Mouse (Mus musculus) ovary, adult 18-20 months (tissue): Measurements from ENCODE around the gene Irf6.

Experiments
- DNase-seq: peaks from one replicate; pipeline ENCODE4 v3.0.0; 2022; ENCODE audit warnings: low spot score, mixed read lengths

The Irf6 gene

DNA sequence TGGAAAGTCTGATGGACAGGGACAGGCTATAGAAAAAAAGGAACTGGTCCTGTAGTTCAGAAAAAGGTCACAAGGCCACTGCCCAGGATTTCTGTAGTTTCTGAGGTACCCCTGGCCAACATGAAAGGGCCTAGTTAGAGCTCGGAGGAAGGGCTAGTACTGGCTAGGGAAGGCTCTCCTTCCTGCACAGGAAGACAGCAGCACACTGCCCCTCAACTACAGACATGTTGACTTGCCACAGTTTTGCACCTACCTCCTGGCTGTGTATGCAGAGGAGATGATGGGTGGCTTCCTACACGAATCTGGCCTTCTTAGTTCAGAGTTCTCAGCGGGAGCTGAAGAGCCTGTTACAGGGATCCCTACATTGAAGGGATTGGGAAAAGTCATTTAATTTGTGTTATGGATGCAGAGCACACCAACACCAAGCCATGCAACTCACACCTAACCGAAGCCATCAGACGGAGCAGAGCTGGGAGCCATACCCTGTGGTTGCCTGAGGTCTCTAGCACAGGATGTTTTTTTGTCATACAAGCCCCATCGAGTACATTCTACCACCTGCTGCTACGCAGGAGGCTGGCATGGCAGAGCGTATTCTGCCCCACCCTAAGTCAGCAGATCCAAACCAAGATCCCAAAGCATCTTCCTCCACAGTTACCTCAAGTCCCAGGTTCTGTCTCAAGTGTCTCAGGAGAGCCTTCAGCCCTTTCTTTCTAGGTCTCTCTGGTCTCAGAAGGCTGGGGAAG, 47.9 kb downstream of the Irf6 start:
- DNase-seq = no peak

- no peak for DNase-seq
Measured at GRCm38 (mm10) chr1:193201383-193201778, 48.5 kb downstream of the Irf6 start, which contains the start of gene Traf3ip3. Traf3ip3 (minus strand) TSS chr1:193201703.

DNA sequence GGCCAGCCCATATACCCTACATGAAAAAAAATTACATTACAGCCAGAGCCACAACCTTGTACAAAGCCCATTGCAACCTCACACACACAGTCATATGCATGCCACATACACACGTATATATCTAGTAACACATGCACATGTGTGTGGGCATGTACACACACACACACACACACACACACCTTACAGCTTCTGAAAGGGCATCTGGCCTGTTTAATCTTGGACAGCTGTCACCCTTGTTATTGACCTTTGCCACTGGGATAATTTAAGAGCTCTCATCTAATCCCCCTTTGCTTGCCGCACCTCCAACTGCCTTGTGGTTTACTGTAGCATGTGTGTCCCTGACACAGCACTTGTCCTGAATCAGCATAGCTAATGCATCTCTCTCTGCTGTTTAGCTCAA, 50.9 kb downstream of the Irf6 start:
- DNase-seq = no peak

GRCm38 (mm10) chr1:193205431-193205830, 52.5 kb downstream of the Irf6 start:
- no peak for DNase-seq

GRCm38 (mm10) chr1:193207503-193207902, 54.6 kb downstream of the Irf6 start, which contains the start of gene Lamb3:
Lamb3 (plus strand) TSS chr1:193207699.
- no peak for DNase-seq

GRCm38 (mm10) chr1:193208178-193208577, 55.3 kb downstream of the Irf6 start:
- DNase-seq = no peak

DNA sequence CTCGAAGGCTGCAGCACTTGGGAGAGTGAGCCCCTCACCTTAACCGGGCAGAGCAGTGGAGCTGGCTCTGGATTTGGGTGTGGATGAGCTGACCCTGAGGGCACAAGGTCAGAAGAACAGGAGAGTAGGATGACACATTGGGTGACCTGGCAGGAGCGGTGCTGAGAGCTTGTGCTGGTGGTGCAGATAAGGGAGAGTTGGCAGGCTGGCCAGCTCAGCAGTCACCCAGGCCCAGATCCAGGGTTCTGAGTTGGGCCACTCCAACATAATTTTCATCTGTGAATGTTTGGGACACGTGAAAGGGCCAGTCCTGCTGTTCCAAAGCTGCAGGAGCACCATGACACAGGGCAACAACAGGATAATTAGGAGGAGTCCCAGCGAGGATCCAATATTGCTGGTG, 58.5 kb downstream of the Irf6 start:
- DNase-seq = no peak

DNA sequence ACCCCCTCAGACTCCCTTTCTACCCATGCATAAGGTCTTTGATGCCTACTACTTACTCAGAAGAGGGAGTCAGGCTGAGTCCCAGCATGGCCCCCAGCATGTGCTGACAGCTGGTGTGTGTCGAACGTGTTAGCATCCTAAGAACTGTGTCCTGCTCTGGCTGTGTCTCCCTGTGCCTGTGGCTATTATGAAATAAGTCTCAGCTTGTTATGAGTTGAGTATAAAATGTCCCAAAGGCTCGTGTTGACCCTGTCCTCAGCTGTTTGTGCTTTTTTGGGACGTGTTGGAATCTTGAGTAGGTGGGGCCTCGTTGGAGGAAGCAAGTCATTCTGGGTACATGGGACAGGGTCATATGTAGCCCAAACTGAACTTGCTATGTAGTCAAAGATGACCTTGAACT, 61.1 kb downstream of the Irf6 start:
- no peak for DNase-seq

GRCm38 (mm10) chr1:193216000-193216399, 63.1 kb downstream of the Irf6 start:
- no peak for DNase-seq

DNA sequence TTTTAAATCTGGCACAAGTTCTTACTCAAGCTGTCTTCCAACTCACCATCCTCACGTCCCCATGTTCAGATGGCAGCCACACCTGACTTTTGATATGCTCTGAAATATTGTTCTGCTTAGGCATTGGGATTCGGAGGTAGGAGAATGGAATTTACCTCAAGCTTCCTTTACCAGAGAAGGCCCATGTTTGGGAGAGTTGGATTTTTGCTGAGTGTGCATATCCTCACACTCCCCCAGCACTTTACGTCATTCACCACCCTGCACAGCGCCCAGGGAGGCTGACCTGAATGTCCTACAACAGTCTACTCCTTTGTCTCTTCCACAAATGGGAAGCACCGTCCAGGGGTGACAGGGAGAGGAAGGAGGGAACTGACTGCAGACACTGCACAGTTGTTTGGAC, 67.5 kb downstream of the Irf6 start:
- no peak for DNase-seq
